Mouse (Mus musculus) C2C12 (cell line): ENCODE data around the gene Stat5b.

Source experiments
- CTCF ChIP-seq: IDR thresholded peaks from one replicate; pipeline ENCODE4 v1.5.1; 2011; ENCODE audit not compliant: control insufficient read depth, insufficient read depth, insufficient read length
- MAX ChIP-seq: IDR thresholded peaks from one replicate; pipeline ENCODE4 v1.6.1; 2011; ENCODE audit warnings: mild to moderate bottlenecking, control low read depth
- USF1 ChIP-seq: IDR thresholded peaks from one replicate; pipeline ENCODE4 v1.6.1; 2011; ENCODE audit warnings: low read depth, mild to moderate bottlenecking, control low read depth, moderate library complexity

- TF ChIP-seq CTCF (no peak), USF1 (no peak), MAX (no peak)
Measured at GRCm38 (mm10) chr11:100888348-100888820, 37.9 kb upstream of the Stat5b start.
